Mouse (Mus musculus): ENCODE measurements around the gene Lrrc4c. TPM values are rescaled to one million over a fixed set of nuclear protein-coding genes. Genes with fewer than 3 reads are reported as not detected.

Gene Lrrc4c
- total and polyA plus RNA-seq, 2 experiments from 2014 or later: 51.8 to 66.4 TPM

DNA sequence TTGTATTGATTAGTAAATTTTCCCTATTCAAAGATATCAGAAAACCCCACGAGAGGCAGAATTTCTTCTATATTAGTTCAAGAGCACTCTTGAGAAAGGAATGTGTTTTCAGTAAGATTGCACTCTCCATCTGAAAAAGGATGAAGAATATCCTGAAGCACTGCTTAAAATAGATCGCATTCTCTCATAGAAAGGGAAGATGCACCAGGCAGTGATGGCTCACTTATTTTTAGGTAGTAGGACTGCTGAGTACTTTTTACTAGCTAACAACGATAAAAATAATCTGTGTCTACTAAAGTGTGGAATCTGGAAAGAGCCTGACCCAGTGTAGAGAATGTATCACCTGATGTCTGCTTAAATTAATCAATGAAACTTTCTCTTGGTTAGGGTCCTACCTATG lies 820.5 kb downstream of the Lrrc4c start:
- TF ChIP-seq CTCF (IDR thresholded peaks at IDR 0.05): no peak
- Histone ChIP-seq H3K36me3 (ENCODE audit: insufficient read depth, low read length) (no peaks in the 10 kb centered on the region), H3K4me2 (ENCODE audit: low read depth, low read length, poor library complexity, severe bottlenecking) (no peak overlapping the region), H3K4me3 (ENCODE audit: low read depth, low read length) (no peak overlapping the region), H3K9ac (replicated peaks; ENCODE audit: low read length, poor library complexity, severe bottlenecking) (no peak overlapping the region), H3K9me3 (ENCODE audit: low read length) (no peaks in the 10 kb centered on the region), H3K27ac (ENCODE audit: low read depth, low read length) (no peak overlapping the region), H3K4me1 (ENCODE audit: insufficient read depth, low read length) (no peaks in the 10 kb centered on the region), H3K27me3 (ENCODE audit: insufficient read depth, low read length) (no peaks in the 10 kb centered on the region)
- ATAC-seq (ENCODE audit: low FRiP score): no peak
- 83% methylated on average over 3 of the region's 3 CpGs for WGBS
- DNase-seq (ENCODE audit: low spot score): no peak

DNA sequence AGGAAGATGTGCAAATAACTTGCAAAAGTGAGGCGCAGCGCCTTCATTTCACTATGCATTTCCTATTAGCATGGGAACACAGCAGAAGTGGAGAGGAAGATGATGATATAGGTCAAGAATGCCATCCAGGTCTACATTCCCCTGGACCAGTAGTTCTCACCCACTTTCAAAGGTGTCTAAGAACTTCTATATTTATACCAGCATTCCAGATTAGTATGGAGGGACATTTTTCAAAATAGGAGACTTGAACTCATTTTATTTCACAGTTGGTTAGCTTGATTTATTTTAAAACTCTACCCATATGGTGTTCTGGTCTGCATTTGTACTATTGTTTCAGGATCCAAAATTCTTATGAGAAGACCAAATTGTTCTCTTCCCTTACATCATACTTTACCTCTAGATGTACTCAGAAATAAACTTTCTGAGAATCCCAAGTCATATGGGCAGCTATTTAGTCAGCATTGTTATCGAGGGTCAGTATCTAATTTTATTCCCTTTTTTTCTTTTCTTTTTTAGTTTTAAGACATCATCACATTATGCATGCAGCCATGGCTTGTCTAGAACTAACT lies 833.7 kb downstream of the Lrrc4c start:
- Histone ChIP-seq H3K9ac (replicated peaks; ENCODE audit: low read length, poor library complexity, severe bottlenecking) (no peak overlapping the region), H3K27ac (ENCODE audit: low read depth, low read length) (no peak overlapping the region), H3K4me1 (ENCODE audit: insufficient read depth, low read length) (no peaks in the 10 kb centered on the region), H3K4me2 (ENCODE audit: low read depth, low read length, poor library complexity, severe bottlenecking) (no peak overlapping the region), H3K9me3 (ENCODE audit: low read length) (no peaks in the 10 kb centered on the region), H3K36me3 (ENCODE audit: insufficient read depth, low read length) (no peaks in the 10 kb centered on the region), H3K4me3 (ENCODE audit: low read depth, low read length) (no peak overlapping the region), H3K27me3 (ENCODE audit: insufficient read depth, low read length) (no peaks in the 10 kb centered on the region)
- TF ChIP-seq CTCF (IDR thresholded peaks at IDR 0.05): no peak
- 98% methylated on average over 3 of the region's 3 CpGs for WGBS
- DNase-seq (ENCODE audit: low spot score) (no peak), ATAC-seq (ENCODE audit: low FRiP score) (no peak)

DNA sequence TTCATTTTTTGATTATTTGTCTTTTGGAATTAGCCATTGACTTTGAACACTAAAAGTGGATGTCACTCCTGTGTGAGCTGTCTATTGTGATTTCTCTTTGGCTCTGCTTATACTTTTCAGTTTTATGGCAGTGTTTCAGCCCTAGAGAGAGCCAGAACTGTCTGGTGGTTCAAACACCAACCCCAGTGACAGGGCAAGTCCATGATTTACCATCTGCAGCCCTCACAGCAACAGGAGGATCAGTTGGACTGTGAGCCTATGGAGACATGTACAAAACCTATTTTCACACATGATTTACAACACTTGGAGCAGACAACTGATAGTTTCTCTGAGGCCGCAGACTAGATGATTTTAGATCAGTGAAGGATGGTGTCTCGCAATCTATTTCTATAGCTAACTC lies 847.8 kb downstream of the Lrrc4c start:
- ATAC-seq (ENCODE audit: low FRiP score): no peak

DNA sequence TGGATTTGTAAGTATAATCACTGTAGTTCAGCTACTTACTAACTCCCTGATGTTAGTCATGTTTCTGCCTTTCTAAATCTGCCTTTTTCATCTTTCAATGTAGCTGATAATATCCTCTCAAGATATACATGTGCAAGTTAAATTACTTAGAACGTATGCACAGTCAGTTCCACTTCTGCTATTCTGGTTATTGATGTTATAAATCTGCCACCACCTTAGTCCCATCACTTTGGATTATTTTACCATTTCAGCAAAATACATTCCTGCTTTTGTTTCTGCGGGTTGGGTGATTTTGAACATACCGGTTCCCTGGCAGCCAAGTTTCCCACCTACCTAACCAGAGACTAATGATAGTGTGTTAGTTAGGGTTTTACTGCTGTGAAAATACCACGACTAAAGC lies 860.4 kb downstream of the Lrrc4c start:
- Histone ChIP-seq H3K9me3 (ENCODE audit: low read length) (no peaks in the 10 kb centered on the region), H3K4me2 (ENCODE audit: low read depth, low read length, poor library complexity, severe bottlenecking) (no peak overlapping the region), H3K4me1 (ENCODE audit: insufficient read depth, low read length) (no peaks in the 10 kb centered on the region), H3K36me3 (ENCODE audit: insufficient read depth, low read length) (no peaks in the 10 kb centered on the region), H3K27ac (ENCODE audit: low read depth, low read length) (no peak overlapping the region), H3K9ac (replicated peaks; ENCODE audit: low read length, poor library complexity, severe bottlenecking) (no peak overlapping the region), H3K4me3 (ENCODE audit: low read depth, low read length) (no peak overlapping the region), H3K27me3 (ENCODE audit: insufficient read depth, low read length) (no peaks in the 10 kb centered on the region)
- DNase-seq (ENCODE audit: low spot score) (no peak), ATAC-seq (ENCODE audit: low FRiP score) (no peak)
- WGBS: 90% methylated on average over 4 of the region's 4 CpGs
- TF ChIP-seq CTCF (IDR thresholded peaks at IDR 0.05): no peak

More for the DNA sequence above, 847.8 kb downstream of the Lrrc4c start:
- no peak for TF ChIP-seq CTCF (IDR thresholded peaks at IDR 0.05)
- Histone ChIP-seq H3K4me1 (ENCODE audit: insufficient read depth, low read length) (no peaks in the 10 kb centered on the region), H3K4me3 (ENCODE audit: low read depth, low read length) (no peak overlapping the region), H3K9ac (replicated peaks; ENCODE audit: low read length, poor library complexity, severe bottlenecking) (no peak overlapping the region), H3K27ac (ENCODE audit: low read depth, low read length) (no peak overlapping the region), H3K4me2 (ENCODE audit: low read depth, low read length, poor library complexity, severe bottlenecking) (no peak overlapping the region), H3K27me3 (ENCODE audit: insufficient read depth, low read length) (no peaks in the 10 kb centered on the region), H3K9me3 (ENCODE audit: low read length) (no peaks in the 10 kb centered on the region), H3K36me3 (ENCODE audit: insufficient read depth, low read length) (no peaks in the 10 kb centered on the region)
- peak; percentile 1 for DNase-seq (ENCODE audit: low spot score)
- 86% methylated on average over 2 of the region's 2 CpGs for WGBS

DNA sequence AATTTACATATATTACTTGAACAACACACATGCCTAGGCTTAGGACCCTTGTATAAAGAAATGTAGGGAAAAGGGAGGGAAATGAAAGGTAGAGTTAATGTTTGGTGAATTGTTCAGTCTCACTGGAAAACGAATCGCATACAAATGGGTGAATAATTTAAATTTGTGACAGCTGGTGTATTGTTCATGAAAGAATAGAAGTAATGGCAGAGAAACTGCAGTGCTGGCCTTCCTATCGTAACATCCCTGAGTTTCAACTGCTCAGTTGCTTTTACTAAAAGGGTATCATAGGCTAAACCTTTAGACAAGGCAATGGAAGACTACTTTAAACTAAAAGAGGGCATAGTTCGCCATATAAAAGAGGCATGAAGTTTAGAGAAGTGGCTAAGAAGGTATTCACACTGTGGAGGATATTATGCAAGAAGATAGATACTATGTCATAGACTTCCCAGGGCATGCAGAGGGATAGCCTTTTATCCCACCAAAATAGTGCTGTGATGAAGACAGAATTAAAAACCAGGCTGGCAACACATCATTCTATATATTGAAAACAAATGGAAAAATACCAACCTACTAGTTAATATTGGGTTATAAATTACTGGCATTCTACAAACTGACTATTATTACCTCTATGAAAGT lies 879.1 kb downstream of the Lrrc4c start:
- Histone ChIP-seq H3K9me3 (ENCODE audit: low read length) (no peaks in the 10 kb centered on the region), H3K27me3 (ENCODE audit: insufficient read depth, low read length) (no peaks in the 10 kb centered on the region), H3K36me3 (ENCODE audit: insufficient read depth, low read length) (no peaks in the 10 kb centered on the region), H3K4me1 (ENCODE audit: insufficient read depth, low read length) (no peaks in the 10 kb centered on the region), H3K27ac (ENCODE audit: low read depth, low read length) (no peak overlapping the region), H3K4me2 (ENCODE audit: low read depth, low read length, poor library complexity, severe bottlenecking) (no peak overlapping the region), H3K9ac (replicated peaks; ENCODE audit: low read length, poor library complexity, severe bottlenecking) (no peak overlapping the region), H3K4me3 (ENCODE audit: low read depth, low read length) (no peak overlapping the region)
- 23% methylated on average over 4 of the region's 4 CpGs for WGBS
- ATAC-seq (ENCODE audit: low FRiP score) (no peak), DNase-seq (ENCODE audit: low spot score) (no peak)
- no peak for TF ChIP-seq CTCF (IDR thresholded peaks at IDR 0.05)

DNA sequence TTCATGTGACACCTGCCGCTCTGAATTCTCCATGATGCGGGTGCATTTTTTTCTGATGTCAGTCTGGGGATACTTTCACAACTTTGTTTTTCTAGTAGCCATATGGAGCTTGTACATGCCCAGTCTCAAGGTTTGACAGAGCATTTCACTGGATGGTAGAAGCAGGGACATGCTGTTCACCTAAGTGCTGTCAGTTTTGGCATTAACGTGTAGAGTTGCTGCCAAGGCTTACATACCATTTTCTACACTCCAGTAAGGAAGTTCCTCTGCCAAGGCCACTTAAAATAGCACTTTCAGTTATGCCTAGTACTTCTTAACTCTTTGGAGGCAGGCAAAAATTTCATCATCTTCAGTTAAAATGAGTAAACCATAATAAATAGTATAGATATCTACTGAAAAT lies 915.0 kb downstream of the Lrrc4c start:
- Histone ChIP-seq H3K9me3 (ENCODE audit: low read length) (no peaks in the 10 kb centered on the region), H3K4me3 (ENCODE audit: low read depth, low read length) (no peak overlapping the region), H3K27ac (ENCODE audit: low read depth, low read length) (no peak overlapping the region), H3K9ac (replicated peaks; ENCODE audit: low read length, poor library complexity, severe bottlenecking) (no peak overlapping the region), H3K27me3 (ENCODE audit: insufficient read depth, low read length) (no peaks in the 10 kb centered on the region), H3K36me3 (ENCODE audit: insufficient read depth, low read length) (no peaks in the 10 kb centered on the region), H3K4me2 (ENCODE audit: low read depth, low read length, poor library complexity, severe bottlenecking) (no peak overlapping the region), H3K4me1 (ENCODE audit: insufficient read depth, low read length) (no peaks in the 10 kb centered on the region)
- no peak for ATAC-seq (ENCODE audit: low FRiP score)
- WGBS: 88% methylated on average over 3 of the region's 3 CpGs
- peak; percentile 29 for DNase-seq (ENCODE audit: low spot score)
- no peak for TF ChIP-seq CTCF (IDR thresholded peaks at IDR 0.05)
